Mouse (Mus musculus): ENCODE measurements around the gene Scn8a.

- no peak for TF ChIP-seq POLR2A (IDR thresholded peaks at IDR 0.05; ENCODE audit: low read depth, low read length)
- no peak for TF ChIP-seq CTCF (conservative IDR thresholded peaks at IDR 0.05; ENCODE audit: insufficient read depth, insufficient read length, low read depth, low read length)
These were observed 43.6 kb upstream of the Scn8a start for GRCm38 (mm10) chr15:100826076-100826475.
